Mouse (Mus musculus): ENCODE measurements around the gene Cxcr6.
A peak's percentile ranks its signal among the peaks of the same experiment; 100 is the strongest.

Gene Cxcr6

GRCm38 (mm10) chr9:123815996-123816395 is 9.7 kb downstream of the Cxcr6 start:
- no peak for DNase-seq (ENCODE audit: inconsistent age in 2 of 2, low spot score in 1 of 2)

- DNase-seq (ENCODE audit: inconsistent age in 2 of 2, low spot score in 1 of 2) = no peak
Measured at GRCm38 (mm10) chr9:123818601-123819000, 12.3 kb downstream of the Cxcr6 start.

GRCm38 (mm10) chr9:123826631-123827030 is 20.4 kb downstream of the Cxcr6 start:
- no peak for DNase-seq (ENCODE audit: inconsistent age in 2 of 2, low spot score in 1 of 2)

GRCm38 (mm10) chr9:123828916-123829315 is 22.6 kb downstream of the Cxcr6 start:
- no peak for DNase-seq (ENCODE audit: inconsistent age in 2 of 2, low spot score in 1 of 2)

- DNase-seq (ENCODE audit: inconsistent age in 2 of 2, low spot score in 1 of 2) = no peak
Measured at GRCm38 (mm10) chr9:123835851-123836250, 29.6 kb downstream of the Cxcr6 start.

GRCm38 (mm10) chr9:123840243-123840642 is 34.0 kb downstream of the Cxcr6 start:
- no peak for DNase-seq (ENCODE audit: inconsistent age in 2 of 2, low spot score in 1 of 2)

- no peak for DNase-seq (ENCODE audit: inconsistent age in 2 of 2, low spot score in 1 of 2)
Measured at GRCm38 (mm10) chr9:123844468-123844867, 38.2 kb downstream of the Cxcr6 start.

- DNase-seq (ENCODE audit: inconsistent age in 2 of 2, low spot score in 1 of 2) = peak; percentile 24 to 73
Measured at GRCm38 (mm10) chr9:123845120-123845519, 38.8 kb downstream of the Cxcr6 start.

- DNase-seq (ENCODE audit: inconsistent age in 2 of 2, low spot score in 1 of 2) = no peak
Measured at GRCm38 (mm10) chr9:123846490-123846889, 40.2 kb downstream of the Cxcr6 start.

GRCm38 (mm10) chr9:123849976-123850695 is 43.9 kb downstream of the Cxcr6 start:
- DNase-seq (ENCODE audit: inconsistent age in 2 of 2, low spot score in 1 of 2) = peak; percentile 34 to 64

GRCm38 (mm10) chr9:123850705-123851061 is 44.4 kb downstream of the Cxcr6 start:
- peak; percentile 46 to 84 for DNase-seq (ENCODE audit: inconsistent age in 2 of 2, low spot score in 1 of 2)

GRCm38 (mm10) chr9:123851062-123851712 is 44.9 kb downstream of the Cxcr6 start:
- peak; percentile 76 to 87 for DNase-seq (ENCODE audit: inconsistent age in 2 of 2, low spot score in 1 of 2)

- peak; percentile 96 to 98 for DNase-seq (ENCODE audit: inconsistent age in 2 of 2, low spot score in 1 of 2)
Measured at GRCm38 (mm10) chr9:123851713-123852448, 45.6 kb downstream of the Cxcr6 start, which contains the start of gene Fyco1. Gene Fyco1, minus strand, starts transcription at chr9:123851899.

GRCm38 (mm10) chr9:123852449-123853390 is 46.4 kb downstream of the Cxcr6 start:
- peak; percentile 30 to 54 for DNase-seq (ENCODE audit: inconsistent age in 2 of 2, low spot score in 1 of 2)

GRCm38 (mm10) chr9:123856836-123857235 is 50.6 kb downstream of the Cxcr6 start:
- DNase-seq (ENCODE audit: inconsistent age in 2 of 2, low spot score in 1 of 2) = no peak

Measured in adrenal gland, adult (tissue).